Mouse (Mus musculus) midbrain, postnatal 0 days (tissue): ENCODE measurements at regions not wholly inside any gene's neighbourhood (a gene's known extent, or its start where the extent isn't known, plus 50 kb on each side); places are given as distances from the start of the nearest gene placed in this dataset.

Experiments used
- ATAC-seq: fragments of 200-750 bp; cut with Nextera tagmentation; 2 replicates; pipeline ENCODE4 v1.8.0; 2017; ENCODE audit warnings: moderate number of reproducible peaks, mild to moderate bottlenecking, moderate TSS enrichment, moderate library complexity; ENCODE audit not compliant: low FRiP score
- DNase-seq: peaks from one replicate; pipeline ENCODE4 v3.0.0-alpha.2; 2015; ENCODE audit warnings: low spot score
- H3K27ac ChIP-seq: fragments of 300-500 bp; sonication (generic); 2 replicates; pipeline ENCODE4 v1.5.1; 2014; ENCODE audit warnings: low read depth, mild to moderate bottlenecking, low read length, mixed read lengths
- H3K27me3 ChIP-seq: fragments of 300-500 bp; sonication (generic); 2 replicates; pipeline ENCODE4 v1.6.1; 2014; ENCODE audit warnings: low read length, control low read depth, mixed read lengths; ENCODE audit not compliant: insufficient read depth
- H3K36me3 ChIP-seq: fragments of 300-500 bp; sonication (generic); 2 replicates; pipeline ENCODE4 v1.6.1; 2014; ENCODE audit warnings: low read length, control low read depth, mixed read lengths; ENCODE audit not compliant: insufficient read depth
- H3K4me1 ChIP-seq: fragments of 300-500 bp; sonication (generic); 2 replicates; pipeline ENCODE4 v1.6.1; 2014; ENCODE audit warnings: mild to moderate bottlenecking, control low read depth, antibody characterized with exemption, low read length, mixed read lengths; ENCODE audit not compliant: insufficient read depth
- H3K4me2 ChIP-seq: fragments of 300-500 bp; sonication (generic); 2 replicates; pipeline ENCODE4 v1.6.1; 2014; ENCODE audit warnings: low read depth, mild to moderate bottlenecking, low read length, mixed read lengths; ENCODE audit not compliant: poor library complexity, severe bottlenecking
- H3K4me3 ChIP-seq: fragments of 300-500 bp; sonication (generic); 2 replicates; pipeline ENCODE4 v1.5.1; 2014; ENCODE audit warnings: low read depth, mild to moderate bottlenecking, low read length, moderate library complexity
- H3K9ac ChIP-seq: fragments of 300-500 bp; sonication (generic); replicated peaks from 2 replicates; pipeline ENCODE4 v1.6.1; 2014; ENCODE audit warnings: mild to moderate bottlenecking, low read length, moderate library complexity, mixed read lengths; ENCODE audit not compliant: poor library complexity, severe bottlenecking
- H3K9me3 ChIP-seq: fragments of 300-500 bp; sonication (generic); 2 replicates; pipeline ENCODE4 v1.6.1; 2016; ENCODE audit warnings: low read length, control low read depth
- CTCF ChIP-seq: IDR thresholded peaks from 2 replicates; pipeline ENCODE4 v1.5.1; 2016; ENCODE audit warnings: antibody characterized with exemption, mild to moderate bottlenecking
- WGBS: fragments of 180-500 bp; shearing (Covaris S2); extraction: QIAGEN DNeasy Blood & Tissue Kit; methylation state at CpG from one replicate; pipeline ENCODE4 v1.1.7; 2014; 5-methylcytosine and 5-hydroxymethylcytosine counted together

DNA sequence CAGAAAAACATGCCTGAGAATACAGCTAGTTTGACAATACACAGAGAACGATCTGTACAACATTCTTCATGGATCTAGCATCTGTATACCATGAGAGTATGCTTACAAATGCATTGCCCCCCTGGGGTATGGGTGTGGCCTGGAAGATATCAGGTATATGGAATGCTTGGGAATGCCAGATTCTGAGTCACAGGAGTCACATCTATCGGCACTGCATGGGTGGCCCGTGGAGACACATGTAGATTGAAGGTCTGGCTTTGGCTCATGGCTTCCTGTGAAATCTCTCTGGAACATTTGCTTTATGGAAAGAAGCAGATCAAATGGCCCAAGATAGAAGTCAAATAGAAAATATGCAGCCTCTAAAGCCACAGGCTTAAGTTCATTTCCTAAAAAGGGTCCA lies 59.6 kb downstream of the Kcne4 start:
- no peak for TF ChIP-seq CTCF
- Histone ChIP-seq H3K4me3 (no peak overlapping the region), H3K4me1 (no peaks in the 10 kb centered on the region), H3K9ac (no peak overlapping the region), H3K27ac (no peak overlapping the region), H3K36me3 (no peaks in the 10 kb centered on the region), H3K4me2 (no peak overlapping the region), H3K27me3 (no peaks in the 10 kb centered on the region), H3K9me3 (no peaks in the 10 kb centered on the region)
- WGBS: 97% methylated on average over 3 of the region's 3 CpGs
- ATAC-seq: no peak
- DNase-seq: no peak

DNA sequence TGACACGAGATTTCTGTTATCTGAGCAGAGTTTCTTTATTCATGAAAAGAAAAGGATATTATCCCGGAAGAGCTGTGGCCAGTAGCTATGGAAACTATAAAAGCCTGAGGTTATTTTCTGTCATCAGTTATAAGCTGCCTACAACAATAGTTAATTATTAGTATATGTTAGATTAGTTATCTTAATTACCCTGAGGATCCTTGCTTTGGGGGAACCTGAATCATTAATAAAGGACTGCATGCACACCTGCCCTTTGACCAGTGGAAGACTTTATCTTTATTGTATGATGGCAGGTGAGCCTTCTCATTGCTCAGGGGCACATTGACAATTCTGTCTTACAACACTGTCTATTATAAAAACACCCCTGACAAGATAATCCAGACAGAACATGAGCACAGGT lies 62.7 kb downstream of the Kcne4 start:
- TF ChIP-seq CTCF: no peak
- Histone ChIP-seq H3K9ac (no peak overlapping the region), H3K27ac (no peak overlapping the region), H3K4me3 (no peak overlapping the region), H3K9me3 (no peaks in the 10 kb centered on the region), H3K27me3 (no peaks in the 10 kb centered on the region), H3K4me2 (no peak overlapping the region), H3K36me3 (no peaks in the 10 kb centered on the region), H3K4me1 (no peaks in the 10 kb centered on the region)
- no peak for DNase-seq
- 25% methylated on average over 2 of the region's 2 CpGs for WGBS
- ATAC-seq: no peak

DNA sequence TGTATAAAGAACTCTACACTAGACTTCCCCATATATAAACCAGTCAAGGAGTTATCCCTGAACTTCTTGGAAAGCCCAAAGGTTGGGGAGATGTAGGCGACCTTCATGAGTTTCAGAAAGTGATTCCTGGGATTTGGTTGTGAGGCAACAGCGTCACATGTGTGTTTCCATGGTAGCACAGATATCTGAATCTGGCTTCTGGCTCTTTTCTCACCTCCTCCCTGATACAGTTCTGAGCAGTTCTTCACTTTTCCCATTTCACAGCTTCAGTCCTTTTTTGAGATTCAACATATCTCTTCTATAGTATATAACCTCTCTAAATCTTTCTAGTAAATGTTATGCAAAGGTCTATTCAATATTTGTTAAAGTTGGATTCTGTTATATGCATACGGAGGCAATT lies 65.9 kb downstream of the Kcne4 start:
- no peaks in the 10 kb centered on the region for H3K36me3 ChIP-seq
- DNase-seq (no peak), ATAC-seq (no peak)
- H3K27ac ChIP-seq: no peak overlapping the region
- WGBS: 82% methylated on average over 3 of the region's 3 CpGs
- no peaks in the 10 kb centered on the region for H3K27me3 ChIP-seq
- no peaks in the 10 kb centered on the region for H3K4me1 ChIP-seq
- no peak overlapping the region for H3K9ac ChIP-seq
- H3K4me3 ChIP-seq: no peak overlapping the region
- TF ChIP-seq CTCF: no peak
- no peaks in the 10 kb centered on the region for H3K9me3 ChIP-seq
- no peak overlapping the region for H3K4me2 ChIP-seq

DNA sequence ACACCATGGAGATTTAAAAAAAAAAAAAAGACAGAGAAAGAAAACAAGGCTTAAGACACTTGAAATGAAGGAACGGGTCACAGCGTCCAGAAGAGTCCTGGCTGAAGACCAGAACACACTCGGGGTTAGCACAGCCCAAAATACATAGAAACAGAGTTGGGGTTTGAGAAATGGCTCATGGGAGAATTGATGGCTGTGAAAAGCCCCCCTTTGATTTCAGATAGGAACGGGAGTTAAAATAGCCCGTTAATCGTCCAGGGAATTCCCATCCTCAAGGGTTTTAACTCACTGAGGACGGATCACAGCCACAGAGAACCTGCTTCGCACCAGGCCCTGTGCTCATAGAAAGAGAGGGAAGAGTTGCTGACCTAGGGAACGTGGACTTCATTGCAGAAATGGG lies 72.7 kb downstream of the Kcne4 start:
- ATAC-seq (no peak), DNase-seq (no peak)
- no peak overlapping the region for H3K9ac ChIP-seq
- no peaks in the 10 kb centered on the region for H3K4me1 ChIP-seq
- H3K9me3 ChIP-seq: no peaks in the 10 kb centered on the region
- H3K4me2 ChIP-seq: no peak overlapping the region
- TF ChIP-seq CTCF: no peak
- H3K27ac ChIP-seq: no peak overlapping the region
- WGBS: 81% methylated on average over 9 of the region's 9 CpGs
- no peaks in the 10 kb centered on the region for H3K27me3 ChIP-seq
- no peaks in the 10 kb centered on the region for H3K36me3 ChIP-seq
- H3K4me3 ChIP-seq: no peak overlapping the region

DNA sequence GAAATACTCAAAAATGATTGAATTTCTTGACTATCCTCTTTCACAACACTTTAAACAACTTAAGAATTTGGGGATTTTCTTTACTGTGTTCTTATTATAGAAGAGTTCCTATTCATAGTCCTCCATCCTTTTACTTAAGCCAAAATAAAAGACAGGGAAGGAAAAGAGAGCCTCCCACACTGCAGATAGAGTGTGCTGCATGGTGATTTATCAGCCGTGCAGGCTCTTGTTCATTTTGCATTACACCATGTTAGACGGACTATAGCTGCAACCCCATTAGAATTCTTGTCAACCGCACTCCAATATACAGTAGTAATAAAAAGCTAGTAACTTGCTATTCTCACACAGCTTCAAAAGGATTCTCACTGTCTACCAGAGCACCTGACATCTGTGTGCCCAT lies 74.8 kb downstream of the Kcne4 start:
- no peak overlapping the region for H3K4me2 ChIP-seq
- H3K9me3 ChIP-seq: no peaks in the 10 kb centered on the region
- no peak for DNase-seq
- no peaks in the 10 kb centered on the region for H3K36me3 ChIP-seq
- no peaks in the 10 kb centered on the region for H3K27me3 ChIP-seq
- WGBS: 77% methylated on average over 3 of the region's 3 CpGs
- H3K27ac ChIP-seq: no peak overlapping the region
- ATAC-seq: no peak
- no peak overlapping the region for H3K9ac ChIP-seq
- no peak overlapping the region for H3K4me3 ChIP-seq
- no peak for TF ChIP-seq CTCF
- H3K4me1 ChIP-seq: no peaks in the 10 kb centered on the region

- TF ChIP-seq CTCF: no peak
- Histone ChIP-seq H3K4me2 (no peak overlapping the region), H3K4me3 (no peak overlapping the region), H3K9me3 (no peaks in the 10 kb centered on the region), H3K4me1 (no peaks in the 10 kb centered on the region), H3K9ac (no peak overlapping the region), H3K27me3 (no peaks in the 10 kb centered on the region), H3K27ac (no peak overlapping the region), H3K36me3 (no peaks in the 10 kb centered on the region)
- ATAC-seq (no peak), DNase-seq (no peak)
- 85% methylated on average over 4 of the region's 4 CpGs for WGBS
Observed at GRCm38 (mm10) chr1:78894301-78894700, 77.7 kb downstream of the Kcne4 start.

DNA sequence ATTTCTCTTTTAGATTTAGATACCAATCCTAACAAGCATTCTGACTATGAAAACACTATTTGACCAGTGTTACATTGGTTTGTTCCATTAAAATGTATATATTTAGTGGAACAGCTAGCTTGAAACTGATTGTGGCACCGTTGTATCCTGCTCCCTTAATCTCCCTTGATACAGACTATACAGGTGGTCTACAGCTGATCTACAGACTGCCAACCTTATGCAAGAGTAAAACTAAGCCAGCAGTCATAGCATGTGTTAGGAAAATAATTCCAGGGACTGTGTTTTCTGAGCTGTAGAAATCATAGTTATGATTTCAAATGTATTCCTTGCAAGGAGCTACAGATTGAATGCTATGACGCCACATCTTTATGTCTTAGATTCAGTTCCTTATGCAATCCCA lies 78.6 kb downstream of the Kcne4 start:
- 89% methylated on average over 2 of the region's 2 CpGs for WGBS
- H3K4me3 ChIP-seq: no peak overlapping the region
- no peak overlapping the region for H3K27ac ChIP-seq
- TF ChIP-seq CTCF: no peak
- ATAC-seq: no peak
- no peaks in the 10 kb centered on the region for H3K36me3 ChIP-seq
- H3K9me3 ChIP-seq: no peaks in the 10 kb centered on the region
- no peak for DNase-seq
- no peak overlapping the region for H3K4me2 ChIP-seq
- H3K9ac ChIP-seq: no peak overlapping the region
- H3K27me3 ChIP-seq: no peaks in the 10 kb centered on the region
- H3K4me1 ChIP-seq: no peaks in the 10 kb centered on the region
